Mouse (Mus musculus) forebrain, embryonic 14.5 days (tissue): ENCODE results near the gene Kat6b. TPM values are rescaled to one million over a fixed set of nuclear protein-coding genes. Genes with fewer than 3 reads are reported as not detected.

Source experiments
- ATAC-seq: fragments of 200-750 bp; cut with Nextera tagmentation; 2 replicates; pipeline ENCODE4 v1.8.0; 2017; ENCODE audit warnings: mild to moderate bottlenecking, moderate library complexity
- DNase-seq: peaks from one replicate; pipeline ENCODE4 v3.0.0-alpha.2; 2015; ENCODE audit warnings: low spot score
- H3K27ac ChIP-seq: fragments of 300-500 bp; sonication (generic); 2 replicates; pipeline ENCODE4 v1.5.1; 2014; ENCODE audit warnings: low read depth, mild to moderate bottlenecking, control low read depth, low read length, moderate library complexity
- H3K27me3 ChIP-seq: fragments of 300-500 bp; sonication (generic); replicated peaks from 2 replicates; pipeline ENCODE4 v1.6.1; 2014; ENCODE audit warnings: low read length, control low read depth, mixed read lengths; ENCODE audit not compliant: control insufficient read depth, insufficient read depth
- H3K36me3 ChIP-seq: fragments of 300-500 bp; sonication (generic); 2 replicates; pipeline ENCODE4 v1.6.1; 2014; ENCODE audit warnings: low read length, control low read depth; ENCODE audit not compliant: control insufficient read depth, insufficient read depth
- H3K4me1 ChIP-seq: fragments of 300-500 bp; sonication (generic); 2 replicates; pipeline ENCODE4 v1.6.1; 2014; ENCODE audit warnings: antibody characterized with exemption, low read length, control low read depth; ENCODE audit not compliant: control insufficient read depth, insufficient read depth
- H3K4me2 ChIP-seq: fragments of 300-500 bp; sonication (generic); 2 replicates; pipeline ENCODE4 v1.6.1; 2014; ENCODE audit warnings: mild to moderate bottlenecking, control low read depth, low read length
- H3K4me3 ChIP-seq: fragments of 300-500 bp; sonication (generic); 2 replicates; pipeline ENCODE4 v1.5.1; 2014; ENCODE audit warnings: low read depth, low read length, control low read depth
- H3K9ac ChIP-seq: fragments of 300-500 bp; sonication (generic); 2 replicates; pipeline ENCODE4 v1.6.1; 2014; ENCODE audit warnings: mild to moderate bottlenecking, low read length, control low read depth, moderate library complexity
- H3K9me3 ChIP-seq: fragments of 300-500 bp; sonication (generic); replicated peaks from 2 replicates; pipeline ENCODE4 v1.6.1; 2016; ENCODE audit warnings: low read length, control low read depth, mixed read lengths; ENCODE audit not compliant: control insufficient read depth
- WGBS: fragments of 180-500 bp; shearing (Covaris S2); extraction: QIAGEN DNeasy Blood & Tissue Kit; methylation state at CpG from one replicate; pipeline ENCODE4 v1.1.7; 2014; 5-methylcytosine and 5-hydroxymethylcytosine counted together
- polyA plus RNA-seq: library from polyadenylated mRNA; unstranded; fragments of >200 nt; fragmentation: Nextera tagmentation; extraction: Ambion mirVana; gene quantifications from 2 replicates; pipeline ENCODE4 v1.2.1, GENCODE M21; 2014

Kat6b gene
- polyA plus RNA-seq, 1 experiment from 2014 or later, result 28.8 TPM

GRCm38 (mm10) chr14:21585491-21586251, 104.4 kb downstream of the Kat6b start:
- DNase-seq, result no peak
- WGBS, result 42% methylated on average over 8 of the region's 8 CpGs
- Histone ChIP-seq H3K27ac (no peak overlapping the region), H3K4me1 (peaks cover 38% of the 10 kb centered on the region), H3K4me3 (no peak overlapping the region), H3K27me3 (no peaks in the 10 kb centered on the region), H3K9me3 (no peaks in the 10 kb centered on the region), H3K36me3 (no peaks in the 10 kb centered on the region), H3K4me2 (no peak overlapping the region), H3K9ac (no peak overlapping the region)
- ATAC-seq, result no peak

- WGBS, result 10% methylated on average over 4 of the region's 4 CpGs
- ATAC-seq (no peak), DNase-seq (no peak)
- Histone ChIP-seq H3K27me3 (no peaks in the 10 kb centered on the region), H3K9me3 (no peaks in the 10 kb centered on the region), H3K4me2 (no peak overlapping the region), H3K4me1 (peaks cover 31% of the 10 kb centered on the region), H3K27ac (no peak overlapping the region), H3K36me3 (no peaks in the 10 kb centered on the region), H3K4me3 (no peak overlapping the region), H3K9ac (no peak overlapping the region)
Observed at GRCm38 (mm10) chr14:21586481-21587118, 105.4 kb downstream of the Kat6b start.

- no peak for ATAC-seq
- H3K36me3 ChIP-seq, result 0 out of 2 replicates have a peak, but pooled peaks cover 2% of the 10 kb centered on the region
- no peak overlapping the region for H3K9ac ChIP-seq
- H3K9me3 ChIP-seq, result no peaks in the 10 kb centered on the region
- no peak overlapping the region for H3K27ac ChIP-seq
- no peak overlapping the region for H3K4me3 ChIP-seq
- no peaks in the 10 kb centered on the region for H3K27me3 ChIP-seq
- no peak for DNase-seq
- 82% methylated on average over 2 of the region's 2 CpGs for WGBS
- H3K4me1 ChIP-seq, result peaks cover 28% of the 10 kb centered on the region
- H3K4me2 ChIP-seq, result no peak overlapping the region
Observed at GRCm38 (mm10) chr14:21587931-21588330, 106.7 kb downstream of the Kat6b start.

DNA sequence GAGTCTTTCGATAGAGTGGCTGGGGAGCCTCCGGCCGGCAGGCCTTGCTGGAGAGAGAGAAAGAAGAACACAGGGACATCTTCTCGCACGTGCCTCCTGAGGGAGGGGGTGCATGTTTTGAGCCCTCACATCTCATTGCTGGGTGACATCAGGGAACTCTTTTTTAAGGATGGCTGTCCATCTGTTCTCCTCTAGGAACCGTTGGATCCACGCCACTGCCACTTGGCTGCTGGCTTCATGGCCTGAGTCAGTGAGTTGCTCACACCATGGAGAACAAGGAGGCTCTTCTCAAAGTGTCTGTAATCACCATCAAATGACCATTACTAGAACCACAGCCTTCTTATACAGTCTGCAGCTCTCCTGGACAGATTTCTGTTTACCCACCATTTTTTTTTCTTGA, 108.4 kb downstream of the Kat6b start:
- Histone ChIP-seq H3K9ac (no peak overlapping the region), H3K4me2 (no peak overlapping the region), H3K27me3 (no peaks in the 10 kb centered on the region), H3K36me3 (0 out of 2 replicates have a peak, but pooled peaks cover 2% of the 10 kb centered on the region), H3K9me3 (no peaks in the 10 kb centered on the region), H3K4me3 (no peak overlapping the region), H3K27ac (no peak overlapping the region), H3K4me1 (peaks cover 20% of the 10 kb centered on the region)
- peak; percentile 30 for DNase-seq
- 82% methylated on average over 7 of the region's 7 CpGs for WGBS
- no peak for ATAC-seq

DNA sequence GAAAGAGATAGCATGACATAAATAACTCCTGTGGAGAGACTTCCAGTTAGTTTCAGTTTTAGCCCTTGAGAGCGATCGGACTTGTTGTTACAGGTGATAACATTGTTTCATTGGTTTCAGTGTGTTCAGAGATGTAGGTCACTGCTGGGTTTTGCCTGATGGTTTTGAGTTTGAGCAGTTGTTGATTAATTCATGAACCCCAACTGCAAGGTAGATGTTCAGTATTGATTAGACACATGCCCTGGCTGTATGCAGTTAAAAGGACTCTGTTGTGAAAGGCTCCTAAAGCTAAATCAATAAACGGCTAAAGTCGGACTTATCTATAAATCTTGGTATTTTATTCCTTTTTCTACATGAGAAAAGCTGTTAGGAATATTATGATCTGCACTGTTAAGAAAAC, 109.0 kb downstream of the Kat6b start:
- no peak for DNase-seq
- Histone ChIP-seq H3K4me2 (no peak overlapping the region), H3K27ac (no peak overlapping the region), H3K9ac (no peak overlapping the region), H3K36me3 (0 out of 2 replicates have a peak, but pooled peaks cover 2% of the 10 kb centered on the region), H3K4me1 (peaks cover 14% of the 10 kb centered on the region), H3K27me3 (no peaks in the 10 kb centered on the region), H3K4me3 (no peak overlapping the region), H3K9me3 (no peaks in the 10 kb centered on the region)
- WGBS, result 94% methylated on average over 4 of the region's 4 CpGs
- no peak for ATAC-seq

GRCm38 (mm10) chr14:21592152-21592551, 110.9 kb downstream of the Kat6b start:
- Histone ChIP-seq H3K4me2 (no peak overlapping the region), H3K4me1 (no peaks in the 10 kb centered on the region), H3K9me3 (no peaks in the 10 kb centered on the region), H3K9ac (no peak overlapping the region), H3K27ac (no peak overlapping the region), H3K4me3 (no peak overlapping the region), H3K36me3 (0 out of 2 replicates have a peak, but pooled peaks cover 2% of the 10 kb centered on the region), H3K27me3 (no peaks in the 10 kb centered on the region)
- no peak for ATAC-seq
- DNase-seq, result no peak
- 97% methylated on average over 1 of the region's 1 CpGs for WGBS

DNA sequence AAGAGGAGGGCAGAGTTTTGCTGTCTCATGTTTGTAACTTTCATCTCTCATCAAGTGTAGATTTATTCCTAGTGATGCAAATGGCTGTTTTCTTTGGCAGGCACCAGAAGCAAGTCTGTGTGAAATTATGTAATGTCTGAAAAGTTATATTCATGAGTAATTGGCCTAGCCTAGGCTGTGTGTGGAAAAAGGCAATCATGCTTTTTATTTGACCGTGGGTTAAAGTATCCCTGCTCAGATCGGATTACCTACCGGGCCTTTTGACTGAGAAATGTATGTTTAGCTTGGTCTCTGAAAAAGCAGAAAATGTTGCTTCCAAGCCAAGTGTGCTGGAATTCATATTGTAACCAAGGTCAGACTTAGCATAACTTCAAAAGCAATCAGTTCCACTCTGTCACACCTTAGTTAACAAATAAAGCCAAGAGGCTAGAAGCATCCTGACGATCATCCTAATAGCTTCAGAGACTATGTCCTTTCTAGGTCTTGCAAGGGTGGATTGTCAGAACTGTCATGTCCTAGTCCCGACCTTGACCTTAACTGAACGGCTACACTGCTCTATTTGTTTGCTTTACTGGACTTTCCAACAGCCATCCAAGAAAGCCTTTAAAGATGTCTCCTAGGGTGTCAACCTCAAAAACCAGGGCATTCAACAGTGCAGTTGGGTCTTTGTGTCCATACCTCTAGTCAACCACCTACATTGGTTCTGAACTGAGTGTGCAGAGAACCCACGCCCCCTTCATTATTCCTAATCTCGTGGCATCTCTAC, 111.9 kb downstream of the Kat6b start:
- Histone ChIP-seq H3K4me1 (no peaks in the 10 kb centered on the region), H3K4me3 (no peak overlapping the region), H3K9me3 (no peaks in the 10 kb centered on the region), H3K27ac (no peak overlapping the region), H3K27me3 (no peaks in the 10 kb centered on the region), H3K4me2 (no peak overlapping the region), H3K36me3 (0 out of 2 replicates have a peak, but pooled peaks cover 2% of the 10 kb centered on the region), H3K9ac (no peak overlapping the region)
- no peak for DNase-seq
- no peak for ATAC-seq
- 91% methylated on average over 8 of the region's 8 CpGs for WGBS

DNA sequence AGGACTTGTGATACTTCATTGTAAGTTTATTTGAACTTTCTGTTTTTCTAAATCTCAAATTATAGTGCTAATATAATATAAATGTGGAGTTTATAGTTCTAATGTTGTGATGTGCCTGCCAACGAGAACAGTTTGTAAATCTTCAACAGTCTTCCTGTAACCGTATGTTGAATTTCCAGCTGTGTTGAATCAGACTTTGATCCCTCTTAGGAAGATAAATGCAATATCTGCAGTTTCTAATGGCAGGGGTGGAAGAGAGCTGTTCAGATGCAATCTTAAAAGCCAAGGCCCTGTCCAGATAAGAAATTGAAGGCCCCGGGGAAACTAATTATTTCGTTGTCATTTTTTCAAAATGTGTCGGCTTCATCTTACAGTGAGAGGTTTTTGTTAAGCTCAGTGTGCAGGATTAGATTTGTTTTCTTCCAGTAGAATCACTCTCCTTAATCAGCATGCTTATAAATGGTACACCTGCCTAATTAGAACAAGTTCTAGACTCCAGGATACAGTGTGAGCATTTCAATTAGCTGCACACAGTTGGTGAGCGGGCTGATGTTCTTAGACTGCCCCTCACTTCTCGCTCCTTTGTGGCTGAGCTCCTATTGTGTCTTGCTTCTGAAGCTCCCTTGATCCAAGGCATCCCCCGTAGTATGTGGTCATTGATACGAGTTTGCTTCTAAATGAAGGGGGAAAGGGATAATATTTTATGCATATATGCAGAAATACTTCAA, 118.4 kb downstream of the Kat6b start:
- no peak overlapping the region for H3K4me3 ChIP-seq
- peaks cover 23% of the 10 kb centered on the region for H3K4me1 ChIP-seq
- 3% methylated on average over 9 of the region's 9 CpGs for WGBS
- peak; percentile 85 for ATAC-seq
- DNase-seq, result peak; percentile 75
- H3K27ac ChIP-seq, result peak overlapping the region; percentile 63; the same call in 1 of the 2 replicates
- H3K9ac ChIP-seq, result no peak overlapping the region
- no peaks in the 10 kb centered on the region for H3K27me3 ChIP-seq
- H3K4me2 ChIP-seq, result no peak overlapping the region
- H3K36me3 ChIP-seq, result no peaks in the 10 kb centered on the region
- no peaks in the 10 kb centered on the region for H3K9me3 ChIP-seq
